Mouse (Mus musculus) left cerebral cortex, postnatal 4 days (tissue): ENCODE measurements around the gene Gfpt2. TPM values are rescaled to one million over a fixed set of nuclear protein-coding genes. Genes with fewer than 3 reads are reported as not detected.

Experiments
- DNase-seq: peaks from one replicate; pipeline ENCODE4 v3.0.0-alpha.2; 2022
- intact Hi-C: fragments of 180-260 bp; cut with DNase I; formaldehyde crosslinking; loops from one replicate; pipeline ENCODE4 v1.15.1; 2025
- total RNA-seq, 2 experiments: library from RNA; stranded (reverse); gene quantifications; 2 replicates each; pipeline ENCODE4 v1.2.3; 2021

Gfpt2 gene
- total RNA-seq, 2 experiments from 2014 or later, result 13.0 to 13.7 TPM

DNA sequence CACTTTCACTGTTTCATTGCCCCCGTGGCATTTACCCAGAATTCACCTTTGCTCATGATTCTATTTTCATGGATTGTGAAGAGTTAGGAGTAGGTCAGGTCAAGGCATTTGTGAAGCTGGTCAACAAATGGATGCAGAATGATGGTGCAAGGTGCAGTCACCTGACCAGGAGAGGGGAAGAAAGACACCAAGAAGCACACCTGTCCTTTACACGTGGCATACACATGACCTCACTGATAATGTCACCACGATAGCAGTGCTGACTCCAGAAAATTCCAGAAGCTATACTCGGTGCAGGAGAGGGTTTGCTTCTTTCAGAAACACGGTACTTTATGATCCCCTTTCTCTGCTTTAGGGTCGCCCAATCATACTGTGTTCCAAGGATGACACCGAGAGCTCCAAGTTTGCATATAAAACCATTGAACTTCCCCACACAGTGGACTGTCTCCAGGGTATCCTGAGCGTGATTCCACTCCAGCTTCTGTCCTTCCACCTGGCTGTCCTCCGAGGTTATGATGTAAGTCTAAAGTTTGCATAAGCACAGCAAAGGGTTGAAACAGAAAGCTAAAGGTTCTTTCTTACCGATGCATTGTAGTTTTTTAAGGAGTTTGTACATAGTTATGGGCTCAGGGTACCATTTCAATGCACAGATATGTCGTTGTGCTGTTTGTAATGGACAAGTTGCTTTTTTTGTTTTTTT, 41.4 kb downstream of the Gfpt2 start:
- intact Hi-C loops, result no loop called here
- no peak for DNase-seq

GRCm38 (mm10) chr11:49837717-49838407, 43.9 kb downstream of the Gfpt2 start:
- no peak for DNase-seq
- intact Hi-C loops, result no loop called here

GRCm38 (mm10) chr11:49840666-49841065, 46.7 kb downstream of the Gfpt2 start:
- DNase-seq, result no peak
- intact Hi-C loops, result no loop called here

- intact Hi-C loops, result no loop called here
These were observed 47.9 kb downstream of the Gfpt2 start for GRCm38 (mm10) chr11:49841886-49842285.

GRCm38 (mm10) chr11:49842718-49843117, 48.7 kb downstream of the Gfpt2 start:
- intact Hi-C loops, result no loop called here
- no peak for DNase-seq

More at GRCm38 (mm10) chr11:49841886-49842285, 47.9 kb downstream of the Gfpt2 start:
- DNase-seq, result no peak

- no peak for DNase-seq
- intact Hi-C loops, result no loop called here
These were observed 50.3 kb downstream of the Gfpt2 start for GRCm38 (mm10) chr11:49844311-49844710.

DNA sequence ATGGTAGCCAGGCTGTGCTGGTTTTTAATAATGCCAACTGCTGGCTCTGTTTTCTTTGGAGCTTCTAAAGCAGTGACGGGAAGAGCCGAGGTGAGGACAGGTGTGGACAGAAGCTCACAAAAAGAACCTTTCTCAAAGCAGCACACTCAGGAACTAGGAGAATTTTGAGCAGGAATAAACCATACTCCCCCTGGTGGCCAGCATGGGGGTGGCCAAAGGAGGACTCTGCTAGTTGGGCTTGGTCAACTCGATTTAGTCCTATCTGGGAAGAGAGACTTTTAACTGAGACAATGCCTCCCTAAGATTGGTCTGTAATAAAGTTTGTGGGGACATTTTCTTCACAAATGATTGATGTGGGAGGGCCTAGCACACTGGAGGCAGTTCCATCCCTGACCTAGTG, 51.0 kb downstream of the Gfpt2 start:
- peak; percentile 71 for DNase-seq
- intact Hi-C loops, result no loop called here

GRCm38 (mm10) chr11:49845958-49846357, 52.0 kb downstream of the Gfpt2 start:
- intact Hi-C loops, result no loop called here
- DNase-seq, result peak; percentile 8

- peak; percentile 99 for DNase-seq
- intact Hi-C loops, result no loop called here
These were observed 52.6 kb downstream of the Gfpt2 start, which contains the start of gene Mapk9 for GRCm38 (mm10) chr11:49846401-49847070. TSS of gene Mapk9 (plus strand) at chr11:49846751.

DNA sequence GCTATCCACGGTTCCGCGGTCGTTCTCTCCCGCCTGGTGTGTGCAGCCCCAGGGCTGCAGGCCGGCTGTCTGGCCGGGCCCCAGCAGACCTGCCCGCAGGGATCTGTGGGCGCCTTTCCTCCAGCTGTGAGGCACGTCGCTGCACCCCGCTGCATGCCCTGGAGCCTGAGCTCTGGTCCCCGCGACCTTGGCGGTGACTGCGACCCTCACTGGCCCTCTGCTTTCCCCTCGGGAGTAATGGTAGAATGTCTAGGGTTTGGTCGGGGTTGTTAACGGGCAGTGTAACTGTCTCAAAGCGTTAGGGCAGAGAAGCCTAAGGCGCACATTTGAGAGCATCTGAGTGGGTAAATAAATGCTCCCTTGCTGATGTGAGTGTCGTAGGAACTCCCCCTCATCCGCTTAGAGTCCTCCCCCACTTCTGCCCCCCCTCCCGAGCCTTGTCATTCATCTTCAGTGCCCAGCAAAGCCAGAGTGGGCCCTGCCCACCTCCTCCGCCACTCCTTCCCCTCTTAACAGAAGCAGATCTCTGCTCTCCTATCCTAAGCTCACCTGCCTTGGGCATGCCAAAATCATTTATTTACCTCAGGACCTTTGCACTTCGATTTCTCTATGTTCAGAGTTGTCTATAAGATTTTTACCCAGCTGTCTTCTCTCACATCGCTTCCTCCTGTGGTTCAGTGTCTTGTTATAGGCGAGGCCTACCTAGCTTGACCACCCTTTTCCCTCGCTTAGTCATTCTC, 53.3 kb downstream of the Gfpt2 start:
- intact Hi-C loops, result no loop called here
- peak; percentile 40 for DNase-seq

DNA sequence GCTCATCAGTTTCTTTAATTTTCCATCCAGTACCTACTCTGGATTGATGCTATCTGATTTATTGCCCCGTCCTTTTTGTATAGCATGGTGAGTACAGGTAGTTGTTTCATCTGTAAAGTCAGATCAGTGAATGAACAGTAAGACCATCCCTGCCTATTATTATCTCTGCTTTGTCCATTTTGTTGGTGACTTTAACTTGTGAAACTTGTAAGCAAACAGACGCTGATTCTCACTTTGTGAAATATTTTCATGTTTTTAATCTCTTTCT, 53.8 kb downstream of the Gfpt2 start:
- intact Hi-C loops, result no loop called here
- DNase-seq, result no peak

DNA sequence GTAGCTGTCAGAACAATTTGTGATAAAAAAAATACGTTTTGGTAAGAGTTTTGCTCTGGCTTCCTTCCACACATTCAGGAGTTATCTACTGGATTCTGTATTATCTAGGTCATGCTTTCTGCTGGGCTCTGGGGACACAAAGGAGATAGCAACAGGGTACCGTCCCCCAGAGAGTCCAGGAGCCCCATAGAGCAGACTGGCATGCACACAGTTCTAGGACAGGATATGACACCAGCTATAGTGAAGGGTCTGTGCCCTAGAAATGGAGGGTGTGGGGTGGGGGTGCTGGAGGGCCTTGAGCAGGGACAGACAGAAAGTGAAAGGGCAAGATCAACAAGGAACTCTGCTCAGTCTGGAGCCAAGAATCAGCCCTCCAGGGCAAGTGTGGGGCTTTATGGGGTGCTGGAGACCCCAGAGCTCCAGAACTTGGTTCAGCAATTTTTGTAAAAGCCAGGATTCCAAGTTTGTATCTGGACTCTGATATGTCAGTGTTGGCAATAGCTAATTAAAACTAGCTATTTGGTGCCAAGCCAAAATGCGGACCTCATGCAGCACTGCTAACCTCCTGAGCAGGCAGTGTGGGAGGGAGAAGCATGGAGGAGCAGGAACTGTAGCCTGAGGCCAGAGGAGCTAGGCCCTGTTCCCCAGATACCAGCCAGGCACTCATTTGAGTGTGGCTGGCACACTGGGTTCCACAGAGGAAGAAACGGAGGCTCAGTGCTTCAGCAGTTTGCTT, 54.3 kb downstream of the Gfpt2 start:
- intact Hi-C loops, result no loop called here
- no peak for DNase-seq

GRCm38 (mm10) chr11:49850331-49850730, 56.4 kb downstream of the Gfpt2 start:
- DNase-seq, result no peak
- intact Hi-C loops, result no loop called here

DNA sequence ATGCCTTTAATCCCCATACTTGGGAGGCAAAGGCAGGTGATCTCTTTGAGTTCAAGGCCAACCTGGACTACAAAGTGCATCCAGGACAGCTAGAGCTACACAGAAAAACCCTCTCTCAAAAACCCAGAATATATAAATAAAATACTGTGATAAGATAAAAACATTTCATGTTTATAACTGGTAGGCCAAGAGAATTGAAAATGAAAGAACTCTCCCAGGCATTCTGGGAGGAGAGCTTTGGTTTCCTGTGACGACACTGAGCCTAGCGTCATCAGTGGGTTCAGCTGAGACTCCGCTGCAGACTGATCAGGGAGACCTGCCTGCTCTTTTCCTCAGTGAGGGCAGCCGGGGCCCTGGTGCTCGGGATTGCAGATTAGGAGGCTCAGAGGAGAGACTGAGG, 61.2 kb downstream of the Gfpt2 start:
- no peak for DNase-seq
- intact Hi-C loops, result no loop called here

- intact Hi-C loops, result no loop called here
These were observed 67.2 kb downstream of the Gfpt2 start for GRCm38 (mm10) chr11:49861139-49861538.

GRCm38 (mm10) chr11:49863926-49864325, 69.9 kb downstream of the Gfpt2 start:
- DNase-seq, result no peak
- intact Hi-C loops, result no loop called here

More at GRCm38 (mm10) chr11:49861139-49861538, 67.2 kb downstream of the Gfpt2 start:
- DNase-seq, result no peak

DNA sequence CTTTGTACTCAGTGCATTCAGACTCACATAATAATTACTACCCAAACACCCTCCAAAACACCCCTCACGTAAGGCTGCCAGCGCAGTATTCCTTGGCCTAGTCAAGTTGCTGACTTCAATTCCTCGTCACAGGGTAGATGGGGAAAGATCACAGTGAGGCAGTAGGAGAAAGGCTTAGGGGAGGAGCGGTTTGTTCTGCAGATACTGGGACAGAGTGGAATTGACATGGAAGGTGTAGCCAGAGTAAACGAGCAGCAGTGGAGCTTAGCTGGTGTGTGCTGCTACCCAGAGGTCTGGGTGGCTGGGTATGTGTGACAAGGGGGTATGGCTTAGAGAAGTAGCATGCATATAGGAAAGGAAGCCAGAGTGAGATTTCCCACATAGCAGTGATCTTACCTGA, 73.3 kb downstream of the Gfpt2 start:
- no peak for DNase-seq
- intact Hi-C loops, result no loop called here

DNA sequence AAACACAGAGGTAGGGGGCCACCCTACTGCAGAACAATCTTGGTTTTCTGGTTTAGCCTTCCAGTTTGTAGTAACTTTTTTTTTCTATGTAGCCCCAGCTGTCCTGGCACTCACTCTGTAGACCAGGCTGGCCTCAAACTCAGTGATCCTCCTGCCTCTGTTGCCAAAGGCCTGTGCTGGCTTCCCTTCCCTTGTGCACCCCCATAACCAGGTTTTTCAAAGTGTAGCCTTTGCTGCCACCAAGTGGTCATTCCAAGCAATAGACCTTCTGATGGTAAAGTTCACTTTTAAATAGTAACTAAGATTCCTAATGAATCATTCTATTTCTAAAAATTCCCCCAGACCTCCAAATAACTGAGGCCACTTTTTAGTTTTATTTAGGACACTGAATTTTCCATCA, 75.8 kb downstream of the Gfpt2 start:
- intact Hi-C loops, result loop anchor here (2.0 kb wide), 1 partner anchor 141 kb away; no protein-coding TSS in a partner anchor
- peak; percentile 42 for DNase-seq

DNA sequence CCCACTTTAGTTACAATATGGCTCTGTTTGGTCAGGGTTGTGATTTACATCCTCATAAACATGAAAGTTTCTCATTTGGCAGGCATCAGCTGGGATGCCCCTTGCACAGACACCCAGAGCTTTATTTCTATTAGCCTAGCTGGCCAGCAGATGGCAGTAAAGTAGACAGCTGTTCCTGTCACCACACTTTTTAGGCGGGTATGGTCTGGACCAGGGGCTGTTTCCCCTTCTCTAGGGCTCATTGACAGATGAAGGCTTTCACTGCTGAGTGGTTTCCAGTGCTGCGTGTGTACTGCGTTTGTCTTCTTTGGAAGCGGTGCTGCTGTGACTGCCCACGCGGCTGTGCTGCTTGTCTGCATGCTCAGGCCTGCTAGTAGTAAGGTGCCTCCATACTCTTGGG, 77.9 kb downstream of the Gfpt2 start:
- intact Hi-C loops, result no loop called here

GRCm38 (mm10) chr11:49872779-49873178, 78.8 kb downstream of the Gfpt2 start:
- DNase-seq, result no peak
- intact Hi-C loops, result no loop called here

More for the DNA sequence above, 77.9 kb downstream of the Gfpt2 start:
- peak; percentile 69 for DNase-seq
